Mouse (Mus musculus) hematopoietic stem cell, adult 5-6 weeks (primary cell): ENCODE measurements at regions not wholly inside any gene's neighbourhood (a gene's known extent, or its start where the extent isn't known, plus 50 kb on each side); places are given as distances from the start of the nearest gene placed in this dataset.
A peak's percentile ranks its signal among the peaks of the same experiment; 100 is the strongest.

ENCODE experiments used
- ATAC-seq, 2 experiments: fragments of 125-278 bp in 1 of 2; replicated peaks in 1 of 2; 2 replicates each; pipeline ENCODE4 v1.8.0; 2016 to 2017; ENCODE audit warnings: inconsistent platforms in 2 of 2, mild to moderate bottlenecking in 2 of 2, moderate number of reproducible peaks in 2 of 2, low read depth in 1 of 2, moderate TSS enrichment in 1 of 2; ENCODE audit not compliant: low FRiP score in 2 of 2, poor library complexity in 2 of 2, severe bottlenecking in 2 of 2, insufficient read depth in 1 of 2, low TSS enrichment in 1 of 2

- ATAC-seq, result no peak
Observed at GRCm38 (mm10) chr4:124236476-124236875, 318.7 kb upstream of the 4930535I16Rik start.

DNA sequence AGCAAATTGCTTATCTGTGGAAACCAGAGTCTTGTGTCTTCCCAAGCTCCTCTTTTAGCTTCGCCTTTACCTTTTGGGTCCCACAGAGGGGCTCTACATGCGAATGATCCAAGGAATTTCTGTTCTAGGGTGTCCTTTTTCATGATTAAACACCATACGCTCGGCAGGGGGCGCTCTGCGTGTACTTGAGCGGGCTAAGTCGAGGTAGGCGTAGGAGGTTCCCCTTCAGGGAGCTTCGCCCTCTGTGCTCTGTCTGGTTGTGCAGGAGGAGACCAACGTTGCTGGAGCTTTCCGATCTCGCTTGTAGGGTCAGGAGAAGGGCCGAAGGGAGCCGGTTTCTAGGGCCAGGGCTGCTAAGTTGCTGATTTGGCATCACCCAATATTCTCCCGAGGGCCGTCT is 310.7 kb upstream of the 4930535I16Rik start:
- peak; percentile 65 to 72; a peak in 3 of 4 replicates for ATAC-seq

DNA sequence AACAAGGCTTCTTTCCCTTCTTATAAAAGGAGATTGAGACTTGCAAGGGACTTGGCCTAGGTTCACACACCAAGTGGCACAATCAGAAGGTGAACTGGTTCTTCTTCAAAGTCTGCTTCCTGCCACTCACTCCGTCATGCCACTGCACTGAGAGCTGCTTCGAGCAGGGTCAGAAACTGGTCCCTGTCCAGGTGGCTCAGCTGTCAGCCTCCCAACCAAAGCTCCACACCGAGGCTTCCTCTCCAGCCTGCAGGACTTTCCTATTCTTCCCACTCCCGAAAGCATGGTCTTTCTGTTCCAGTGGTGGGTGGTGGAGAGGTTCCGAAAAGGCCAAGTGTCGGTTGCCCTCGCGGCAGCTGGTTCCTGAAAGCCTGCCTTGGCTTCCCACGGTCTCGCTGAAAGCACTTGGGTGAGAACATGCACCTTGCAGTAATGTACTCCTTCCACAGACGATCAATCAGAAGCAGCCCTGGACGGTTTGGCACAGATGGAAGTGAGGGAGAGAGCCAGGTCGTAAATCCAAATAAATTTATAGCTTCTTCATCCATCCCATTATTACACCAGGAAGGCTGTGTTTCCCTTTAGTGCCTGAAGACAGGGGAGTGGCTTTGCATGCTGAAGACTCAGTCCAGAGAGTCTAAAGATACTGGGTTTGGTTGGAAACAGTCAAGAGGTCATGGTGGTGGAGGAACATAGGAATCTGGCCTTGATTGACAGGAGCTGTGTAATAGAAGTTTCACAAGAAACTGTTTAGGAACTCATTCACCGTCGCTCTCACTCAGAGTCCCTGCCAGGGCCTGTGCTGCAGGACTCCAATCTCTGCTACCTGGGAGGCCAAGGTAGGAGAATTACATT is 306.1 kb upstream of the 4930535I16Rik start:
- ATAC-seq, result no peak

DNA sequence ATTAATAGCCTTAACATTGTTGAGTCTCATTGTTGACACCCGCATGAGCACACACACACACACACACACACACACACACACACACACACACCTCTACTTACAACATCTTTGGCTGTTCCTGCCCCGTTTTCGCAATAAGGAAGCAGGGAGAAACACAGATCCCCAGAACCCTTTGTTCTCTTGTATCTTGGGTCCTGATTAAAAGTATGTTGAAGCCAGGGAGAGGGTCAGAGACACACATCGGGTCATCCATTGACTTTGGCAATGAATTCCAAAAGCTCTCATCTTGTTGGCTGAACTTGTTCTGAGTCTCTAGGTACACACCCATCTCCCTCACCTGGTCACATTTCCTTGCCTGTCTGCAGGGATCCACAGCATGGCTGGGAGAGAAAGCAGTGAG is 303.9 kb upstream of the 4930535I16Rik start:
- no peak for ATAC-seq

DNA sequence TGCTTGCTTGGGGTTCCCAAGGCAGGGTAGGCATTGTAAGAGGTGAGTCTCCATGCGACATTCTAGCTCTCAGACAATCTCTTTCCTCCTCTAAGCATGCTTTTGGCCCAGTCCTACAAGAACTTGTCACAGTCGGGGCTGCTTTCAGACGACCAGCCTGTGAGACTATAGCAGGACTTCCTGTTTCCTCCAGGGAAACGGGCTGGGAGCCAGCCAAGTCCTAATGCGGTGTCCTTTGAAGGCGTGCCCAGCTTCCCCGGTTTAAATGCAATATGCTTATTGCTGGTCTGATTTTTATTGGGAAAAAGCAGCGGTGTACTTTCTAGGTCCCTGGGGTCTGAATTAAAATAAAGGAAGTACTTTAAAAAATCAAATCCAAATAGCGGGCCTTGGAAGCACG is 299.4 kb upstream of the 4930535I16Rik start:
- ATAC-seq, result peak; percentile 52 to 56; a peak in 3 of 4 replicates

DNA sequence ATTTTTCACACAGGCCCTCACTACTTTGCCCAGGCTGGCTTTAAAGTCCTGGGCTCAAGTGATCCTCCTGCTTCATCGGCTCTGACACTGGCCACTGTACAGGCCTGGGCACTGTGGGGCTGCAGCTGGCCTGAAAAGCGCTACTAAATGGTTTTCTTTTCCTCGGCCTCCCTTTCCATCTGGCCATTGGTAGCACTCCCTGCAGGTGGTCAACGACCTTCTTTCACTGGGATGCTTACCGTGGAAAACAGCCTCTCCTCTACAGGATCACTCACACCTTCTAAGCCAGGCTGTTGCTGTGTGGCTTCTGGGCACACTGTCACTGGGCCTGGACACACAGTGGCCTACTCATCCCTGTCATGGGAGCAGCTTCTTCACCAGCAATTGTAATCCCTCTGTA is 298.5 kb upstream of the 4930535I16Rik start:
- ATAC-seq, result no peak

DNA sequence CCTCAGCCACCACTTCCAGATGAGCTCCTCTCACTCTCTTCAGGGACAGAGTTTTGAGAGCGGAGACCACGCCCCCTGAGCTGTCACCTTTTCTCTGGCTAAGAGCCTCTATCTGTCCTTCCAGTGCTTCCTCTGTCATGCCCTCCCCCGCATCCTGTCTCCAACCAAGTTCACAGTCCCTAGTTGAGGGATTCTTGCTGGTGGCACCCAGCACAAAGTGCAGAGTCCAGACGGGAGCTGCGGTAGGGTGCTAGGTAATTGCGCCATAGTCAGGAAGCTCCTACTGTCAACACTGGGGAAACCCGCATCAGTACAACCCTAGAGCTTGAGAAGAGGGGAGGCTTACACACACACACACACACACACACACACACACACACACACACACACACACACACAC is 297.3 kb upstream of the 4930535I16Rik start:
- ATAC-seq, result no peak

DNA sequence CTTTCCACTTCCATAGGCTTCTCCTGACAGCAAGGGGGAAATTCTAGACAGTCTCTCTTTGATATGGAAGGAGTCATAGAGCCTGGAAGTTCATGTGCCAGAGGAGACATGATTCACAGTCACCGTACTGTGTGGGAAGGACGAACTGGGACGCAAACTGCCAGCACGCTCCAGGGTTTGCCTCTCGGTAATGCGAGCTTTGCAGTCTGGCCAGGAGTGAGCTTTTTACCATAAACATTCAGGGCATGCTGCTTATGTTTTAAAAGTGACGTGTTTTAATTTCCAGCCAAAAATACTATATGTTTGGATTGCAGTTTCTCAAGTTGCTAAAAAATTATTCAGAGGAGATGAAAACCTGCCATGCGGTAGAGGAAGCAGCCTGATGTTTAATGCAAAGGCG is 292.3 kb upstream of the 4930535I16Rik start:
- no peak for ATAC-seq

GRCm38 (mm10) chr4:124206480-124206879 is 288.7 kb upstream of the 4930535I16Rik start:
- no peak for ATAC-seq

GRCm38 (mm10) chr4:124203736-124204135 is 285.9 kb upstream of the 4930535I16Rik start:
- no peak for ATAC-seq

DNA sequence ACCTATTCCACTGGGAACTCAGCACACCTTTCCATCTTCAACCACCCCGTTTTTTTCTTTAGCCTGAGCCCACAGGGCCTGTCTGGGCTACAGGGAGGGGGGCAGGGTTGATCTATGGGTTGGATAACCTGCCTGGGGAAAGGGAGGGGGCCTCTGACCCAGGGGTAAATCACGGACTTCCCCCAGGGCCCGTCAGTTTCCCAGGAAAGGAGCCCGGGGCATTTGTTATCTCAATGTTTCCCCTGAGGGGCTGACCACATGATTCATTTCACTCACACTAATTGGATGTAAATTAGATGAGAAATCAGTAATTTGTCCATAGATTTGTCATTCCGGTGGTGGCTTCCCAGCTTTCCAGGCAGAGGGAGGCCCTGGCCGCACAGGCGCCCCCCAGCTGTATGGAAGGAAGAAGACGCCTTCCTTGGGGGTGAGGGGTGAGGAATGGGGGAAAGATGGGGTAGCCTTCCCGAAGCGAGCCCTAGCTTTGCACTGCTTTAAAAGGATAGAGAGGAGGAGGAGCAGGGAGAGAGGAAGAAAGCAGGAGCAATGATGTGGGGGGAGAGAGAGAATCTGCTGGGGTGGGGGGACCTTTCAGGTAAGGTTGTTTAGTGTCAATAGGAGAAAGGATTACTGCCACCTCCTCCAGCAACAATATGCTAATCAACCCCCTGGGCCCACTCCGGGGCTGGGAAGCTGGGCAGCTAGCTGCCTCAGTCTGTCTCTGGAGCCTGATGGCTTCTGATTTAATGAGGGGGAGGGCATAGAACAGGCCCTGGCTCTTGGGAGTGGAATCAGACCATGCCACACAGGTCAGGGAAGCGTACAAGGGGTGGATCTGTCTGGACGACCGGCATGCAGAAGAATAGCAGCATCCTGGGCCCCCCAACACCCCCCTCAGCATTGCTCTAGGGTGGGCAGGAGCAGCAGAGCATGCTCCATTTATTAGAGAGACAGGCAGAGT is 282.3 kb upstream of the 4930535I16Rik start:
- ATAC-seq, result no peak

GRCm38 (mm10) chr4:124198832-124199231 is 281.0 kb upstream of the 4930535I16Rik start:
- no peak for ATAC-seq

- ATAC-seq, result no peak
Observed at GRCm38 (mm10) chr4:124196711-124197110, 278.9 kb upstream of the 4930535I16Rik start.

GRCm38 (mm10) chr4:124193059-124193721 is 275.4 kb upstream of the 4930535I16Rik start:
- no peak for ATAC-seq

- no peak for ATAC-seq
Observed at GRCm38 (mm10) chr4:124190775-124191174, 273.0 kb upstream of the 4930535I16Rik start.

DNA sequence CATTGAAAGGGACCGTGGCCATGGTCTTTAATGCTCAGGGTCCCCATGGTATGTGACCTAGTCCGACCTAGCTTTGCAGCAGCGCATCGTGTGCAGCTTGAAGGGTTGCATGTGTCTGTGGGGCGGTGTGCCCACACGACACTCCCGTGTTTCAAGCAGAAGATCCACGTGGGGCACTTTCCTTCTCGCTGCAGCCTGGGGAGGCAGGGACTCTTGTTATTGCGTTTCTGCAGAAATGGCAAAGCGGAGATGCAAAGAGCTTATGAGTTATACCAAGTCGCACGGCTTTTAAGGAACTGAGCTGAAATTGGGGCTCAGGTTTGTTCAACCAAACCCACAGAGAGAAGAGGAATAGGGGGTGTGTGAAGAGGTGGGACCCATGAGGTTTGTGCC is 272.2 kb upstream of the 4930535I16Rik start:
- ATAC-seq, result no peak

- no peak for ATAC-seq
Observed at GRCm38 (mm10) chr4:124189352-124189992, 271.6 kb upstream of the 4930535I16Rik start.
